Mouse (Mus musculus) midbrain, embryonic 11.5 days (tissue): ENCODE measurements at regions not wholly inside any gene's neighbourhood (a gene's known extent, or its start where the extent isn't known, plus 50 kb on each side); places are given as distances from the start of the nearest gene placed in this dataset.

Source experiments
- ATAC-seq: fragments of 200-750 bp; cut with Nextera tagmentation; 2 replicates; pipeline ENCODE4 v1.8.0; 2017; ENCODE audit warnings: moderate TSS enrichment, moderate library complexity; ENCODE audit not compliant: low FRiP score
- DNase-seq: peaks from one replicate; pipeline ENCODE4 v3.0.0; 2015; ENCODE audit warnings: low spot score; ENCODE audit errors: missing footprints
- H3K27ac ChIP-seq: fragments of 300-500 bp; sonication (generic); 2 replicates; pipeline ENCODE4 v1.5.1; 2014; ENCODE audit warnings: low read depth, low read length
- H3K27me3 ChIP-seq: fragments of 300-500 bp; sonication (generic); 2 replicates; pipeline ENCODE4 v1.6.1; 2014; ENCODE audit warnings: mild to moderate bottlenecking, low read length, moderate library complexity, mixed read lengths; ENCODE audit not compliant: control insufficient read depth, insufficient read depth
- H3K36me3 ChIP-seq: fragments of 300-500 bp; sonication (generic); 2 replicates; pipeline ENCODE4 v1.6.1; 2014; ENCODE audit warnings: mild to moderate bottlenecking, low read length, moderate library complexity, mixed read lengths; ENCODE audit not compliant: control insufficient read depth, insufficient read depth
- H3K4me1 ChIP-seq: fragments of 300-500 bp; sonication (generic); 2 replicates; pipeline ENCODE4 v1.6.1; 2014; ENCODE audit warnings: low read length; ENCODE audit not compliant: control insufficient read depth, insufficient read depth
- H3K4me2 ChIP-seq: fragments of 300-500 bp; sonication (generic); 2 replicates; pipeline ENCODE4 v1.6.1; 2014; ENCODE audit warnings: mild to moderate bottlenecking, moderate library complexity
- H3K4me3 ChIP-seq: fragments of 300-500 bp; sonication (generic); 2 replicates; pipeline ENCODE4 v1.5.1; 2014; ENCODE audit warnings: low read depth, low read length
- H3K9ac ChIP-seq: fragments of 300-500 bp; sonication (generic); 2 replicates; pipeline ENCODE4 v1.6.1; 2014; ENCODE audit warnings: low read length
- H3K9me3 ChIP-seq: fragments of 300-500 bp; sonication (generic); 2 replicates; pipeline ENCODE4 v1.6.1; 2016; ENCODE audit warnings: low read length; ENCODE audit not compliant: control insufficient read depth
- WGBS: fragments of 180-500 bp; shearing (Covaris S2); extraction: QIAGEN DNeasy Blood & Tissue Kit; methylation state at CpG from one replicate; pipeline ENCODE4 v1.1.7; 2014; 5-methylcytosine and 5-hydroxymethylcytosine counted together

GRCm38 (mm10) chr3:140348670-140349069 lies 863.5 kb downstream of the Pdha2 start:
- ATAC-seq (peak; percentile 46; the same call in 1 of the 2 replicates), DNase-seq (no peak)
- WGBS: 72% methylated on average over 3 of the region's 3 CpGs
- no peak overlapping the region for H3K4me3 ChIP-seq
- H3K36me3 ChIP-seq: no peaks in the 10 kb centered on the region
- H3K27me3 ChIP-seq: no peaks in the 10 kb centered on the region
- no peak overlapping the region for H3K27ac ChIP-seq
- H3K9me3 ChIP-seq: no peaks in the 10 kb centered on the region
- no peaks in the 10 kb centered on the region for H3K4me1 ChIP-seq
- no peak overlapping the region for H3K4me2 ChIP-seq
- H3K9ac ChIP-seq: no peak overlapping the region

- Histone ChIP-seq H3K4me3 (no peak overlapping the region), H3K27ac (no peak overlapping the region), H3K9me3 (no peaks in the 10 kb centered on the region), H3K27me3 (no peaks in the 10 kb centered on the region), H3K36me3 (no peaks in the 10 kb centered on the region), H3K9ac (no peak overlapping the region), H3K4me2 (no peak overlapping the region), H3K4me1 (no peaks in the 10 kb centered on the region)
- ATAC-seq (no peak), DNase-seq (no peak)
- WGBS: 78% methylated on average over 6 of the region's 6 CpGs
These were observed 871.5 kb downstream of the Pdha2 start for GRCm38 (mm10) chr3:140340631-140341030.

DNA sequence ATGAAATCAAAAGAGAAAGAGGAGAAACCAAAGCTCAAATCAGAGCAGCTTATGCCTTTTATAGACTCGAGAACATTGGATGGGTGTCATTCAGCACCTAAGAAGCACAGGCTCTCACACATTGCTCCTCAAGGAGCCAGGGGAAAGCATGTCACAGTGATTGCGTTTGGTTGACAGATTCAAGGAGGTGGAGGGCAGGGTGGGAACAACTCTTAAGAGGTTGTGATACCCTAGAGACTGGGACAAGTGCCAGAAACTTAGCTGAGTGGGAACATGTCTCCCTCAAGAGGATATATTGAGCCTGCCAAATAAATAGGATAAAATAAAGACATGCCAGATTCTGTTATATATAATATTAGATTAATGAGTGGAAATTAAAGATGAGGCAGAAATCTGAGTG lies 898.4 kb downstream of the Pdha2 start:
- no peaks in the 10 kb centered on the region for H3K36me3 ChIP-seq
- H3K27me3 ChIP-seq: no peaks in the 10 kb centered on the region
- H3K27ac ChIP-seq: no peak overlapping the region
- no peak overlapping the region for H3K4me2 ChIP-seq
- DNase-seq (no peak), ATAC-seq (no peak)
- H3K9ac ChIP-seq: no peak overlapping the region
- no peak overlapping the region for H3K4me3 ChIP-seq
- no peaks in the 10 kb centered on the region for H3K4me1 ChIP-seq
- WGBS: 57% methylated on average over 2 of the region's 2 CpGs
- no peaks in the 10 kb centered on the region for H3K9me3 ChIP-seq

DNA sequence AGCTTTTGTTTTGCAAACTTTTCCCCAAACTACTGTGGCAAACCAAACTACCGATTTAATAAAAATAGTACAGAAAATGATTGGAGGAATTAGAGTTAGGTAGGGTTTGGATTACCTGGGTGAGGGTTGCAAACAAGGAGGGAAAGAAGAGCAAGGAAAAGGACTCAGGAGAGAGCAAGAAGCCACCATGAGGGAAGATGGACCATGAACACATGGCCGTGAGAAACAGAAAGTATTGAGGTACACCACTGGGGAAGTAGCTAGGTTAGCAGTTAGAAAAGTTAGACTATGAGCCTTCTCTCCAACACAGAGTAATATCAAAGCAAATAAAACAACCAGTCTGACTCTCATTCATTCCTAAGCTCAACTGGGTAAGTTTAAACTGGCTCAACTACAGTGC lies 912.8 kb downstream of the Pdha2 start:
- Histone ChIP-seq H3K9ac (no peak overlapping the region), H3K4me1 (no peaks in the 10 kb centered on the region), H3K4me3 (no peak overlapping the region), H3K9me3 (no peaks in the 10 kb centered on the region), H3K36me3 (no peaks in the 10 kb centered on the region), H3K27me3 (no peaks in the 10 kb centered on the region), H3K27ac (no peak overlapping the region), H3K4me2 (no peak overlapping the region)
- DNase-seq (no peak), ATAC-seq (no peak)
- 81% methylated on average over 2 of the region's 2 CpGs for WGBS
